Mouse (Mus musculus): ENCODE data around the gene Spz1. TPM values are rescaled to one million over a fixed set of nuclear protein-coding genes. Genes with fewer than 3 reads are reported as not detected.
A peak's percentile ranks its signal among the peaks of the same experiment; 100 is the strongest.

Gene Spz1
- total RNA-seq, 2 experiments from 2014 or later: not detected

- DNase-seq (ENCODE audit: extremely low spot score in 1 of 2, low spot score in 2 of 2): peak in 1 of 2 experiments; percentile 36
- intact Hi-C loops (cut with DNase I): no loop called here
Measured at GRCm38 (mm10) chr13:92584094-92584717, 8.2 kb upstream of the Spz1 start.

DNA sequence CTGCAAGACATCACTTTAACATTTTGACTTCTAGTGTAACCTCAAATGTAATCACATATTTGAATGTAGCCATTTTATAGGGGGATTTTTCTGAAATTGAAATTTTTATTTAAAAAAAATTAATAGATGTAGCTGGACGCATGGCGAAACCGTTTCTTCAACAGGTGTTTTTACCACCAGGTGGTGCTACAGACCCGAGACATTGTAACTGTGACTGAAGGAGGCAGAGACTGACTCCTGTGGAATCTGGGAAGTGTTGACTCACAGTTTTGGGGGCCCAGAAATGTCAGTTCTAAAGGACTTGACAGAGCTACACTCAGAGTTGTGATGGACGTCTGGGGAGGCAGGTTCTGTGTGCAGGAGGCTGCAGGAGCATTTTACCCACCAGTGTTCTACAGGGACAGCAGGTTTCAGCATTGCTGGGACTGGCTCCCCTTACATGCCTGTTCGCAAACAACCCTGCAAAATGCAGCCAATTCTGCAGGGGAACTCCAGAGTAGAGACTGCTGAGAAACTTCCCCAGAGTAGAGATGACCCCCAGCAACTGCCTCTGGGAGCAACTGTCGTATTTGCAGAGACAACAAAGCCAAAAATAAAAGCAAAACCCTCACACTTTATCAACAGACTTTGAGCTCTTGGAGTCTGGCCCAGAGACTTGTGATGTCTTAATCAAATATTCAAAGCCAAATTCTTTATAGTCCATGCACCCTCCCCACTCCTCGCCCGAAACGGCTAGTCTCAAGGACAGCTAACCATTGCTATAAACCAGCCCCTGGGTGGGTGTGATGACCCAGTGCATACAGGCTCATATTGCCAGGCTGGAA, 4.5 kb upstream of the Spz1 start:
- DNase-seq (ENCODE audit: extremely low spot score in 1 of 2, low spot score in 2 of 2): peak; percentile 51 to 71
- intact Hi-C loops (cut with DNase I): loop anchor here (2.0 kb wide), 1 partner anchor 160 kb away; no protein-coding TSS in a partner anchor

- intact Hi-C loops (cut with DNase I): no loop called here
Measured at GRCm38 (mm10) chr13:92578210-92578609, 2.2 kb upstream of the Spz1 start.

DNA sequence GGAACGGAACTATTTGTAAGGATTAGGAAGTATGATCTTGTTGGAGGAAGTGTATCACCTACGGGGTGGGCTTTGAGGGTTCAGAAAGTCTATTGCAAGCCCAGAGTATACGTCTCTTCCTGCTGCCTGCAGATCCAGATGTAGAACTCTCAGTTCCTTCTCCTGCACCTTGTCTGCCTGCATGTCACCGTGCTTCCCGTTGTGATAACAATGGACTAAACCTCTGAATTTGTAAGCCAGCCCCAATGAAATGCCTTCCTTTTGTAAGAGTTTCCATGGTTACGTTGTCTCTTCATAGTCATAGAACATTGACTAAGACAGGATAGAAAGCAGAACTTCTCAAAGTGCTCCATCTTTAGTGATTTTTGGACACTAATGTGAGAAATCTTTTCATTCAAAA, 716 bp upstream of the Spz1 start:
- DNase-seq (ENCODE audit: extremely low spot score in 1 of 2, low spot score in 2 of 2): no peak
- intact Hi-C loops (cut with DNase I): no loop called here

More at GRCm38 (mm10) chr13:92578210-92578609, 2.2 kb upstream of the Spz1 start:
- DNase-seq (ENCODE audit: extremely low spot score in 1 of 2, low spot score in 2 of 2): no peak

DNA sequence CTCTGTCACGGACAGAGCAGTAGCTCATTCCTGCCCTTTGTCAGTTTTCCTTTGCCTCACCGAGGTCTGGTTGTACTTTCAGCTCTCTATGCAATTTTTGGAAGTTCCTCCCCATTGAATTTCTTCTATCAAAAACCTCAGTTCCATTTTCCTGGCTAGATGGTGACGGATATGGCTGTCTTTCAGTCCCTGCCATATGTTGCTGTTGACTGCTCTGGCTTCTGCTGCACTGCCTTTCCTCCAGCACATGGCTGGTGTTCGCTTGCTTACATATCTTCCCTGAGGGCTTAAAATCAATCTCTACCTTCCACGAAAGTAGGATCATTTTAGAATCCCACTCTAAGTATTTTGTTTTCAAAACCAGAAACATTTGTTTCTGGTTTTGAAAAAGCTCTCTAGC, 16.5 kb downstream of the Spz1 start:
- no peak for DNase-seq (ENCODE audit: extremely low spot score in 1 of 2, low spot score in 2 of 2)
- intact Hi-C loops (cut with DNase I): no loop called here

DNA sequence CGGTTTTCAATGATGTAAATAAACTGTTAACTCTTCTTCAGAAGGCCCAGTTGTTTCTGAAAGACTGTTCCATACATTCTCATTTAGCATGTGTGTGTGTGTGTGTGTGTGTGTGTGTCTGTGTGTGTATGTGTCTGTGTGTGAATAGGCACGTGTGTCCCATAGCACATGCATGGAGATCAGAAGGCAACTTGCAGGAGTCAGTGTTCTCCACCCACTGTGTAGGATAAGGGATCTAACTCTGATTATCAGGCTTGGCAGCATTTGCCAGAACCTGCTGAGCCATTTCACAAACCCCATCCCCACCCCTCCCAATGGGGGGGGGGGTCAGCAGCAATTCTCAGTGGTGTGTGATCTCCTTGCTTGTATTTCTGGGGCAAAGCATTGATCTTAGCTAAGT, 18.7 kb downstream of the Spz1 start:
- intact Hi-C loops (cut with DNase I): no loop called here
- DNase-seq (ENCODE audit: extremely low spot score in 1 of 2, low spot score in 2 of 2): no peak

DNA sequence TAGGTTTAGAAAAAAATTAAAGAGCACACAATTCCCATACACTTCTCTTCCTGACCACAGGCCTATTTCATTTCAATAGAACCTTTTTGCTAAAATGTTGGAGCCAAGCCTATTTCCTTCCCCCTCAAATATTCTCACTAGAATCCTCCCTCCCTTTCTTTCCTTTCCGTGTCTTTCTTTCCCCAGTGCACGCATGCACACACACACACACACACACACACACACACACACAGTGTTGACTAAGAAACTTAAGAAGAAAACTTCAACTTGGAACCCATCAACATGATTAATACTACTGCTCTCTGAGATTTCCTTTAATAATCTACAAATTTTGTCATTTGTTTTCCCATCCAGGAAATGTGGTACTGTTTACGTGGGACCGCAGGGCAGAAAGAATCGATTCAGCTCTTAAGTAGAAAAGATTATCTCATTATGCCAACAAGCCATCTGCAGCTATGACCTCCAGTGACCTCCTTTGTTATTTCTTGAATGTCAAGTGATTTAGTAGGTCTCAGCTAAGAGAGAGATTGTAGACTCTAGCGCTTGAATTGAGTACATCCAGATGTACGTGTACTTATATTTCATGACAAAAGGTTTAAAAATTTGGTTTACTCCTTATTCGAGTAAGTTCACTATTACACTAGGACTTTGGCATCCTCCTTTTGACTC, 19.4 kb downstream of the Spz1 start:
- intact Hi-C loops (cut with DNase I): no loop called here
- DNase-seq (ENCODE audit: extremely low spot score in 1 of 2, low spot score in 2 of 2): no peak

DNA sequence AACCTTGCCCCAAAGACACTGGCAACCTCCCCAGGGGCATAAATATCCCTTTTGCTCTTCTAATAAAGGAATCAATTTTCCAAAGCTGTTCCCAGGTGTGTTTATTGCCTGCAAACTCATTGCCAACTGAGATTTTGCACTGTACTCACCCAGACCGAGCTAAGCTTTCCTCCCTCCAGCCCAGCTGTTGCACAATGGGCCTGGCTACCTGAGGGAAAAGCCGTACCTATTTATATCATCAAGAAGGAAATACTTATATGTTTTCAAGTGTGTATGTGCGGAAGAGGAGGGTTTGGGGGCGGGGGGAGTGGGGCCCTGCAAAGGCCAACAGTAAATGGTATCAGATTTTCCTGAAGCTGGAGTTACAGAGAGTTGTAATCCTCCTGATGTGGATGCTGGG, 28.9 kb downstream of the Spz1 start:
- intact Hi-C loops (cut with DNase I): no loop called here
- no peak for DNase-seq (ENCODE audit: extremely low spot score in 1 of 2, low spot score in 2 of 2)

GRCm38 (mm10) chr13:92540997-92541396, 35.0 kb downstream of the Spz1 start:
- no peak for DNase-seq (ENCODE audit: extremely low spot score in 1 of 2, low spot score in 2 of 2)
- intact Hi-C loops (cut with DNase I): no loop called here

DNA sequence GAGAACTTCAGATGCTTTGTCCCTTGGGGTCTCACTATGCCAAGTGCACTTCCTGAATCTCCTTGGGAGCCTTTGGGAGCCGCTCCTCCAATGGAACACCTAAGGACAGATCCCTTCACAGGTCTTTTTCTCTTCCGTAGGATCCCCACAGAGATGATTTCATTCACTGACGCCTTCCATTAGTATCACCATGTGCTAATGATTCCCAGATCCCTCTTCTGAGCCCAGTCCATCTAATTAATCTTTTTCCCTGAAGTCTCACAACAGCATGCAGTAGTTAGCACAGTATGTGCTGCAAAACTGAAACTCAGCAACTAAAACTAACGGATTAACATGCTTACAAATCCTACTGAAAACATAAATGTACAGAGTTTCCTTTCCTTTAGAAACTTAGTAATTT, 36.8 kb downstream of the Spz1 start:
- no peak for DNase-seq (ENCODE audit: extremely low spot score in 1 of 2, low spot score in 2 of 2)
- intact Hi-C loops (cut with DNase I): no loop called here

DNA sequence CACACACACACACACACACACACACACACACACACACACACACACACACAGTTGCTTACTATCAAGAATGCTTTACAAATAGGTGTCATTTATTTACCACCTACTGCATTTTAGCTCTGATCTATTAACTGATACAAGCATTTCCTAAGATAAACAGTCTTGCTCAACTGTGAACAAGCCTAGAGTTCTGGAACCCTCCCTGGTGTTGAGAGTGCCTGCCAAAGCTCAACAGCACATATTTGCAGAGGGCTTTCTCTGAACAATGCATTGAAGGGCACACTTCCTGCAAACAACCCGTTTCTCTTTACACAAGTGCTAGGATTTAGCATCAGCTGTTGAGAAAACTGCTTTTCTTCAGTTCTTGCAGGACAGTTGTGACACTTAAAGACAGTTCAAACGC, 42.2 kb downstream of the Spz1 start:
- intact Hi-C loops (cut with DNase I): no loop called here

DNA sequence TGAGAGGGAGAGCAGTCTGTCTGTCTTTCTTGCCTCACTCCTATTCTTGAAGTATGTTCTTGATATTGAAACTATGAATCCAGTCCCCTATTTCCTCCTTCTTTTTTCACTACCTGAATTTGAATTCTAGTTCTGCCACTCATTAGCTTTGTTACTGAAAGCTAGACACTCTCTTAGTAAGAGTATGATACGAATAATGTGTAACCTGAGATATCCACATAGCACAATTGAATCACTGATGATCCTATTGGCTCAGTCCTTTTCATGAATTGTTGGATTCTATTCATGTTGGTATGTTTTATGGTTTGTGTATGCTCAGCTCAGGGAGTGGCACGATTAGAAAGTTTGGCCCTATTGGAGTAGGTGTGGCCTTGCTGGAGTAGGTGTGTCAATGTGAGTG, 43.8 kb downstream of the Spz1 start:
- intact Hi-C loops (cut with DNase I): no loop called here
- DNase-seq (ENCODE audit: extremely low spot score in 1 of 2, low spot score in 2 of 2): no peak

More for the DNA sequence above, 42.2 kb downstream of the Spz1 start:
- no peak for DNase-seq (ENCODE audit: extremely low spot score in 1 of 2, low spot score in 2 of 2)

- no peak for DNase-seq (ENCODE audit: extremely low spot score in 1 of 2, low spot score in 2 of 2)
- intact Hi-C loops (cut with DNase I): no loop called here
Measured at GRCm38 (mm10) chr13:92531237-92531636, 44.7 kb downstream of the Spz1 start.

DNA sequence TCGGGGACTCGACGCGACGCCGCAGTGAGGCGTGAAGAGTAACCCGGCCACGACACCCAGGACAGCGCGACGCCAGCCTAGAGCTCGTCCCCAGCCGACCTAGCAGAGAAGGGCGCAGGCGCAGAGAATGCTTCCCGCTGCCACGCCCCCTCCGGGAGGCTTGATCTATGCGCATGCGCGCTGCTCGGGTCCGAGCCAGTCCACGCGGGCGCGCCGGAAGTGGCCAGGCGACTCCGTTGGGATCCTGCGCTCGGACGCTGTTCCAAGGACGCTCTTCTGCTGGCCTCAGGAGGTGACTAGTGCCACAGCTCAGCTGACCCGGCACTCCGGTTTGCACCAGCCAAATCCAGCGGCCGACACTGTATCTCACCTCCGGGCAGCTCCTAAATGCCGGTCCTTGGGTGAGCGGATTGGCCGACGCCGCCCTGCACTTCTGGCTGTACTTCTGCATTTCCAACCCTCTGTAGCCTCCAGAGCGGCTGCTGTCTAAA, 45.2 kb downstream of the Spz1 start, which contains the start of gene Zfyve16:
Gene Zfyve16 (minus strand): TSS at position 148 of the 491 bp plus-strand sequence.
- intact Hi-C loops (cut with DNase I): no loop called here
- peak; percentile 95 to 97 for DNase-seq (ENCODE audit: extremely low spot score in 1 of 2, low spot score in 2 of 2)

DNA sequence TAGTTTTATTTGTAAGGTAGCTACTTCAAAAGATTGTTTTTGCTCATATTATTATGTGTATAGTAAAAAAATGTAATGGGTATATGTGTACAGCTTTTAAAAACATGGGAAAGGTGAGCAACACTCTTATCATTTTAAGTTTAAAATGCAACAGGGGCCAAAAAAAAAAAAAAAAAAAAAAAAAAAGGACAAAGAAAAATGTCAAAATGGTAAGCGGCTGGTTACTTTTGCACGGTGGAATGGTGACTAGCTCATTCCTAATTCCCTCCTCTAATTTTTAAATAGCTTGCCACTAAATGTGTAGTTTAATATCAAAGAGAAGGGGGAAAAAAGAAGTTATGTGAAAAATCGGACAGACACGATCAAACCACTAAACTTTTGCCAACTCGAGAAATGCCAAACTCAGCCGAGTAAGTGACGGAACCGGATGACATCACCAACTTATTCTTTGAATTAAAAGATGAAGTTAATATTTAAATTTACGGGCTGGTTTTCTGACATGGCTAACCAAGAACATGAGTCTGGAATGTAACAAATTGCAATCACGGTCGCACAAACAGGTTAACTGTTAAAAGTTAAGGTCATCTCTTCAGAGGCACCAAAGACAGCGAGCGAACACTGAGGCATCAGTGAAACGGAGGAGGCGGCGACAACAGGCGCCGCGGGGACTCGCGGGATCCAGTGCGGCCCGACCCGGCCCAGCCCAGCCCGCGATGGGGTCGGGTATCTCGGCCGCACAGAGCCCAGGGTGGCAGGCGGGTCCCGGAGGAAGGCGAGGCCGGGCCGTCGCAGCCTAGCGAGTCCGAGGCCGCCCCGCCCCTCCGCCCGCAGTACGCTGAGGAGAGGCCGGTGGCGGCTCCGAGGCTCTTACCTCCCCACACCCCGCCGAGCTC, 45.9 kb downstream of the Spz1 start:
- intact Hi-C loops (cut with DNase I): no loop called here
- DNase-seq (ENCODE audit: extremely low spot score in 1 of 2, low spot score in 2 of 2): no peak

All from left cerebral cortex, postnatal 10 days (tissue).